Mouse (Mus musculus): ENCODE measurements around the gene 4930558C23Rik.
"Not testable (repeated sequence)": the region's sequence is repeated elsewhere in the genome, so short reads cannot be mapped to it uniquely, and the experiment has no call there.

GRCm38 (mm10) chr3:95343356-95344000, 59.2 kb downstream of the 4930558C23Rik start:
- TF ChIP-seq CTCF, EP300 (IDR thresholded peaks at IDR 0.05; ENCODE audit: low read depth): not testable (repeated sequence)
